Mouse (Mus musculus): ENCODE data around the gene Gm20521. TPM values are rescaled to one million over a fixed set of nuclear protein-coding genes. Genes with fewer than 3 reads are reported as not detected.

The Gm20521 gene
- polyA plus RNA-seq, 1 experiment from 2014 or later: not detected

DNA sequence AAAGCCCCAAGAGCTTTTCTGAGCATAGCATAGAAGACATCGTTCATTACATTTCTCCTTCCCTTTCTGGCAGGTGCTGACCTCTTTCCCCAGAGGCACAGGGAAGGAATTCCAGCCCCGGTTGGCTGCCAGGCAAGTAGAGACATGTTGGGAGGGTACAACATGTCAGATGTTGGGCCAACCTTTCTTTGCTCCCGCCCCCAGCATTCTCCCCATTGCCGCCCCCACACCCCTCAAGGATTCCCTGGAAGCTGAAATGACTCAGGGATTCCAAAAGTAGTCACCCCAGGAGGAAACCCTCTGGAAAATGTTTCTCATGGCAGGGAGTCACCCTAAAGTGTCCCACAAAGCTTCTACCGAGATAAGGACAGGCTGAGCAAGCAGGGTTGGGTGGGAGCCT is 46.6 kb downstream of the Gm20521 start:
- 0 out of 2 replicates have a peak overlapping the region, but pooled peaks have one; percentile 50 for H3K27ac ChIP-seq (replicated peaks)
- H3K4me1 ChIP-seq: peaks cover 61% of the 10 kb centered on the region
- H3K36me3 ChIP-seq: no peaks in the 10 kb centered on the region
- 83% methylated on average over 5 of the region's 5 CpGs for WGBS
- H3K9me3 ChIP-seq (replicated peaks): no peaks in the 10 kb centered on the region
- peaks cover 15% of the 10 kb centered on the region for H3K27me3 ChIP-seq (ENCODE audit: low read depth, poor library complexity, severe bottlenecking)
- no peak overlapping the region for H3K4me3 ChIP-seq
- no peak for DNase-seq (ENCODE audit: low spot score)

DNA sequence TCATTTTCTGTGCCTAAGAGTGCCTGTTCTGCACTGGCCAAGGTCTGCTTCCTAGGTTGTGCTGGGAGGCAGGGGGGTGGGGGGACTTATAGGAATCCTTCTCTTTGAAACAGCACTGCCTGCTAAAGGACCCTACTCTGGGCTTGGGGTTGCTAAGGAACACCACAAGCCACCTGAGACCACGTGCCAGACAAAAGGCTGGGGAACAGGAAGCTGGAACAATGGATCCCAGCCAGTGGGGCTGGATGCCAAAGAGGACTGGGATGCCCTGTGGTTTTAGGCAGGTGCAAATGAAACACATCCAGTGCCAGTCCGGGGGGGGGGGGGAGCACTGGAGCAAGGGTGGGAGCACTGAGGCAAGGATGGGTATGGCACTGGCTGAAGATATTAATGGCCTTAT is 47.2 kb downstream of the Gm20521 start:
- 20% methylated on average over 2 of the region's 2 CpGs for WGBS
- Histone ChIP-seq H3K4me3 (no peak overlapping the region), H3K36me3 (no peaks in the 10 kb centered on the region), H3K27me3 (ENCODE audit: low read depth, poor library complexity, severe bottlenecking) (peaks cover 15% of the 10 kb centered on the region), H3K4me1 (peaks cover 55% of the 10 kb centered on the region), H3K27ac (replicated peaks) (peak overlapping the region; percentile 50), H3K9me3 (replicated peaks) (no peaks in the 10 kb centered on the region)
- no peak for DNase-seq (ENCODE audit: low spot score)

DNA sequence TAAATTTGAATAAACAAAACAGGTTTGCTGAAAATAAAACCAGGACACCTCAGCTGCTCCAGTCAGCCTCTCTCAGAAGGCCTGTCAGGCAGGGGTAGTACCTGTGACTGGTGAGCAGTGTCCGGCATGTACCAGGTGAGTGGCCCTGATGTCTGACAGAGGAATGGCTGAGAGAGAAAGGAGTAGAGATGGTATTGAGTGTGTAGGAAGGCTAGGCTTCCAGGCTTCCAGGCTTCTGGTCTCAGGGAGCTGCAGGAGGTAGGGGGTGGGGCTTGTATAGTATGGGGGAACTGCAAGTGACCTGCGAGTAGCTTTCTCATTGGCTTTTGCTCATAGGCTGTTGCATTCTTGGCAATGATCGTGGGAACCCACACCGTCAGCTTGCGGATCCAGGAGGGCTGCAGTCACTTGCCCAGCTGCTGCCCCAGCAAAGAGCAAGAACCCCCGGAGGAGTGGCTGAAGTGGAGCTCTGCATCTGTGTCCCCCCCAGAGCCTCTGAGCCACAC is 49.5 kb downstream of the Gm20521 start, which contains the start of gene Il25:
Gene Il25 (plus strand): TSS at position 51 of the 506 bp plus-strand sequence.
- no peaks in the 10 kb centered on the region for H3K36me3 ChIP-seq
- H3K4me1 ChIP-seq: peaks cover 44% of the 10 kb centered on the region
- WGBS: 39% methylated on average over 6 of the region's 6 CpGs
- peak within 1 kb of the TSS; percentile 57; the same call in 1 of the 2 replicates for H3K27ac ChIP-seq (replicated peaks)
- DNase-seq (ENCODE audit: low spot score): no peak
- peaks cover 11% of the 10 kb centered on the region for H3K27me3 ChIP-seq (ENCODE audit: low read depth, poor library complexity, severe bottlenecking)
- no peaks in the 10 kb centered on the region for H3K9me3 ChIP-seq (replicated peaks)
- H3K4me3 ChIP-seq: no peak within 1 kb of the TSS

DNA sequence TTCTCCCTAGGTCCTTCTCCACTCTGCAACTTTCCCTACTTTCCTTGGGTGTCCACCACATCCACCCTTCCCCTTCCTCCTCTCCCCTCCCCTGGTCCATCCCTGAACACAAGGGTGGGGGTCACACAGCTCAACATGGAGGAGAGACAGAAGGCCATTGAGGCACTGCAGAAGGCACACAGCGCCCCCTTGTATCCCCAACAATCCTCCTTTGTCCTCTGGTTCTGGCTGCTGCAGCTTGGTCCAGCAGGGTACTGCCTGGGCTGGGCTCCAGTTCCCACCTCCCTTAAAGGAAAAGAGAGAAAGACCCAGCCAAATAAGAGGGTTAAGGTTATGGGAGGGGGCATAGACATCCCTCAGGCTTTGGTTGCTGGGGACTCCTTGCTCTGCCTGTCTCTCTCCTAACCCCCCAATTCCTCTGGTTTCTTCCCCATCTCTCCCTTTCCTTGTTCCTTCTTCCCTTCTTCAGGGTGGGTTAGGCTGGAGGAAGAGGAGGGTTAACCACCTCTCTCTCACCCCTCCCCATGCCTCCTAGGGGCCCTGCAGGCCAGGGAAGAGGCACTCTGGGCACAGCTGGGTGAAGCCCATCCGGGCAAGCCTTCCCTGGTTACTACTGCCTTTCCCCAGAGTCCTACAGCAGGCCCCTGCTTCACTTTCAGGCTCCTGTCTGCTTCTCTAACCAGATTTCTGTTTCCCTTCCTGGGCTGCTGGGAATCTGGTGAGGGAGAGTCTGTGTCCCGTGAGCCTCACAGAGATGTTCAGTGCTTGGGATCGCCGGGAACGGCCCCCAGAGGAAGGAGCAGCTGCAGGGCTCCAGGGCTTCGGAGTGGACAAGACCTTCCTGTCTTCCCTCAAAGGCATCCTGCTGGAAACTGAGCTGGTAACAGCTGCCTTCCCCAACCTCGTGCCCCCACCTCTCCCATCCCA is 52.9 kb downstream of the Gm20521 start, which contains the start of gene Cmtm5:
Gene Cmtm5 (plus strand): TSS at position 358 of the 927 bp plus-strand sequence.
- Histone ChIP-seq H3K4me3 (no peak within 1 kb of the TSS), H3K27me3 (ENCODE audit: low read depth, poor library complexity, severe bottlenecking) (no peaks in the 10 kb centered on the region), H3K9me3 (replicated peaks) (no peaks in the 10 kb centered on the region), H3K4me1 (peaks cover 28% of the 10 kb centered on the region), H3K27ac (replicated peaks) (peak within 1 kb of the TSS; percentile 74), H3K36me3 (no peaks in the 10 kb centered on the region)
- no peak for DNase-seq (ENCODE audit: low spot score)
- WGBS: 50% methylated on average over 8 of the region's 8 CpGs

DNA sequence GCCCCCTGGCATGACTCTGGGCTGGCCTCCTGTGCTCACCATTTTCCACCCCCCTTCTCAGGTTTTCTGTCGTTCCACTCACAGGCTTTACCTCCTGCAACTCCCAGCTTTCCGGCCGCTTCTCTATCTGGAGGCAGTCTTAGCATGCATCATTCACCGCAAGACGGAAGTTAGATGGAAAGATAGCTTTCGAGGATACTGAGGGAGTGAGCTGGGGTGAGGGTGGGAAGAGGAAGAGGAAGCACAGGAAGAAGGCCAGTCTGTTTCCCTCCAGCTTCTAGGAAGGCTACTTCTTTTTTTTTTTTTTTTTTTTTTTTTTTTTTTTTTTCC is 53.6 kb downstream of the Gm20521 start:
- Histone ChIP-seq H3K9me3 (replicated peaks) (no peaks in the 10 kb centered on the region), H3K4me3 (no peak overlapping the region), H3K27me3 (ENCODE audit: low read depth, poor library complexity, severe bottlenecking) (no peaks in the 10 kb centered on the region), H3K4me1 (peaks cover 22% of the 10 kb centered on the region), H3K36me3 (no peaks in the 10 kb centered on the region), H3K27ac (replicated peaks) (peak overlapping the region; percentile 74)
- WGBS: 72% methylated on average over 6 of the region's 6 CpGs
- no peak for DNase-seq (ENCODE audit: low spot score)

DNA sequence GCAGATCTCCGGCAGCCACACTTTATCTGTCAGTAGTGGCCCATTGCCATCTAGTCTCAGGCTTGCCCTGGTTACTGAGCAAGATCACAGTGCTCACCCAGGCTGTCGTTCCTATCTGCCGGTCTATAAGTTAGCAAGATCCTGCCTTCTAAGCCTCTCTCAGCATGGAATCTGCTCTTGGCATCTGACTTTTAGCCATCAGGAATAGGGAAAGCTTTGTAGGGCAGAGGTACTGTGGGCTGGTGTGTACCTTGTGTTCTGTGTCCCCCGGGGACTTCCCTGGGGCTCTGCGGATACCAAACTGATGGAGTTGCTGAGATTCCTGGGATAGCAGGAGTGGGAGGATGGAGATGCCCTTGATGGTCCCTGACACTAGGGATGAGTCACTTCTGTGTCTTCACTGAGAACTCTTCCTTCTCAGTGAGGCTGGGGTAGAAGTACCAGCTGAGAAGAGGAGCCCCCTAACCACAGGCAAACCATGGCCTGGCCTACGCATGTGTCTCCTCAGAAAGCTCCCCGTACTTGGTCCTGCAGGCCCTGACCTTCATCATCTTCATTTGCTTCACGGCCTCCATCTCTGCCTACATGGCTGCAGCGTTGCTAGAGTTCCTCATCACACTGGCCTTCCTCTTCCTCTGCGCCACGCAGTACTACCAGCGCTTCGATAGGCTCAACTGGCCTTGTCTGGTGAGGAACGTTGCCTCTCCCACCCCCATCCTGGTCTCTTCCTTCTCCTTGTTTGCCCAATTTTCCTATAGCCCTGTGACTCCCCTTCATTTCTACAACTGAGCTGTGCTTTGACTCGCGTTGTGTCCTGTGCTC is 54.3 kb downstream of the Gm20521 start:
- H3K4me3 ChIP-seq: no peak overlapping the region
- no peaks in the 10 kb centered on the region for H3K27me3 ChIP-seq (ENCODE audit: low read depth, poor library complexity, severe bottlenecking)
- H3K36me3 ChIP-seq: no peaks in the 10 kb centered on the region
- no peaks in the 10 kb centered on the region for H3K9me3 ChIP-seq (replicated peaks)
- H3K27ac ChIP-seq (replicated peaks): no peak overlapping the region
- no peak for DNase-seq (ENCODE audit: low spot score)
- H3K4me1 ChIP-seq: peaks cover 18% of the 10 kb centered on the region
- 91% methylated on average over 16 of the region's 16 CpGs for WGBS

DNA sequence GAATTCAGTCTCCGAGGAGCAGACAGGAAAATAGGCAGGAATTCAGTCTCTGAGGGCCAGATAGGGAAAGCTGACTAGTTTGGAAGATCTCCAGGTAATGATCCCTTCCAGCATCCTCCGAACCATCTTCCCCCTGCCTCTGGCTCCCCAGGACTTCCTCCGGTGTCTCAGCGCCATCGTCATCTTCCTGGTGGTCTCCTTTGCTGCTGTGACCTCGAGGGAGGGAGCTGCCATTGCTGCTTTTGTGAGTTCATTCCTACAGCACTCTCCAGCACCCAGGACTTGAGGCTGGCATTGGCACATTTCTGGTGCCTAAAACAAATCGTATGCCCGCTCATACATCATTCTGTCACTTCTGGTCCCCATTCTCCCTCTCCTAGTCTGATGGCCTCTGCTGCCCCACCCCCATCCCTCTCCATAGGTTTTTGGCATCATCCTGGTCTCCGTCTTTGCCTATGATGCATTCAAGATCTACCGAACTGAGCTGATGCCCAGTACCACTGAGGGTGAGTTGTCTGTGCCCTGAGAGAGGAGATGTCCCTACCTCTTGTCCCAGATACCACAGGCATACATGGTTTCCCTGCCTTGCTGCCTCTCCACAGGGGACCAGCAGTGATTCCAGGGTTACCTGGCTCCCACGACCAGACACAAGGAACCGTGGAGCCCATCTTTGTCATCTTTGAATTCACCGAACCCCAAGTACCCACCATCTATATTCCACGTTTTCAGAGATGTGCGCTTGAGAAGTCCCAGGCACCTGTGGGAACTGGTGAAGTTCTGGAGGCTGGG is 55.4 kb downstream of the Gm20521 start:
- H3K4me1 ChIP-seq: peaks cover 11% of the 10 kb centered on the region
- H3K27ac ChIP-seq (replicated peaks): no peak overlapping the region
- H3K4me3 ChIP-seq: no peak overlapping the region
- no peaks in the 10 kb centered on the region for H3K36me3 ChIP-seq
- no peak for DNase-seq (ENCODE audit: low spot score)
- 82% methylated on average over 15 of the region's 15 CpGs for WGBS
- no peaks in the 10 kb centered on the region for H3K9me3 ChIP-seq (replicated peaks)
- no peaks in the 10 kb centered on the region for H3K27me3 ChIP-seq (ENCODE audit: low read depth, poor library complexity, severe bottlenecking)

DNA sequence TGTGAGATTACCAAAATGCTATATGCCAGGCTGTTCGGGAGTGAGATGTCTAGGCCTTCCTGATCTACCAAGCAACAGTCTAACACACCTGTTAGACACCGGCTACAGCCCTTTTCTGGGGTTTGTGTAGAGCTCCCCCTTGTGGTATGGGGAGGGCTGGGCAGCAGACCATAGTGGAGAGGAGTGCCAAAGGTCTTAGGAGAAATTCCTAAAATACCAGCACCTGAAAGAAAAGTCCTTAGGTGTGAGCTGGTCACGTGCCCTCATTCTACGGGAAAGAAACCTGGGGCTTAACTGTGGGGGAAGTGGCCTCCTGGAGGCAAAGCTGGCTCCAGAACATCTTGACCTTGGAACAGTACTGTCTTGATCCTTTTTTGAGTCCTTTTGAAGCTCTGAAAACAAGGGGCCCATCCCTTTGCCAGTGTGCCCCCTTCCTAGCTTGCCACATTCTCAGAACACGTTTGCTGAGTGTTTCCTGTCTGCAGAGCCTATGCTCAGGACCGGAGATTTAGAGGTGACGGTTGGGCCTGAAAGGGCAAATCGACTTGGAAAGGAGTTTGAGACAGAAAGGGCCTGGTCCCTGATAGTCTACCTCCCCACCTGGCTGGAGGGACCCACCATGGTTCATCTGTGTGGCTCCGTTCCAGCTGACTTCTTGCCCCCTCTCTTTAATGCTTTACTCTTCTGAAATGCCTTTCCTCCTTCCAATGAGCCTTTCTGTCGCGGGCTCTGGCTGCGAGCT is 56.4 kb downstream of the Gm20521 start:
- H3K4me1 ChIP-seq: peaks cover 11% of the 10 kb centered on the region
- no peaks in the 10 kb centered on the region for H3K9me3 ChIP-seq (replicated peaks)
- 0 out of 2 replicates have a peak overlapping the region, but pooled peaks have one; percentile 38 for H3K27ac ChIP-seq (replicated peaks)
- WGBS: 56% methylated on average over 12 of the region's 12 CpGs
- H3K36me3 ChIP-seq: no peaks in the 10 kb centered on the region
- H3K4me3 ChIP-seq: no peak overlapping the region
- DNase-seq (ENCODE audit: low spot score): peak; percentile 57
- H3K27me3 ChIP-seq (ENCODE audit: low read depth, poor library complexity, severe bottlenecking): no peaks in the 10 kb centered on the region

DNA sequence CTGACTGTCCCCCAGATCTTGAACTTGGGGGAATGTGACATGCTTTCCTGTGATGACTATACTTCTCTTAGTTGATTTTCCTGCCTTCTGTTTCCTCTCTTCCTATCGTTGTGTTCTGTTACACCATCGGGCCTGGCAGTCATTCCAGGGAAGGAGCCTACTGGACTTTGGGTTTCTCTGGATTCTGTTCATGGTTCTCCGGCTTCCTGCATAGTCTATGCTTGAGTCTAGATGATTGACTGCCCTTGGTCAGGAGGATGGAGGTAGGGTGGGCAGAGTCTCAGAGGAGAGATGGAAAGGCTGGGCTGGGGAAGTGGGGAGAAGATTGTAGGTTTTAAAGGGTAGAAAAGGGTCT is 56.9 kb downstream of the Gm20521 start:
- DNase-seq (ENCODE audit: low spot score): no peak
- H3K4me1 ChIP-seq: peaks cover 11% of the 10 kb centered on the region
- H3K4me3 ChIP-seq: no peak overlapping the region
- H3K36me3 ChIP-seq: no peaks in the 10 kb centered on the region
- WGBS: 85% methylated on average over 3 of the region's 3 CpGs
- no peaks in the 10 kb centered on the region for H3K9me3 ChIP-seq (replicated peaks)
- H3K27me3 ChIP-seq (ENCODE audit: low read depth, poor library complexity, severe bottlenecking): no peaks in the 10 kb centered on the region
- H3K27ac ChIP-seq (replicated peaks): no peak overlapping the region

DNA sequence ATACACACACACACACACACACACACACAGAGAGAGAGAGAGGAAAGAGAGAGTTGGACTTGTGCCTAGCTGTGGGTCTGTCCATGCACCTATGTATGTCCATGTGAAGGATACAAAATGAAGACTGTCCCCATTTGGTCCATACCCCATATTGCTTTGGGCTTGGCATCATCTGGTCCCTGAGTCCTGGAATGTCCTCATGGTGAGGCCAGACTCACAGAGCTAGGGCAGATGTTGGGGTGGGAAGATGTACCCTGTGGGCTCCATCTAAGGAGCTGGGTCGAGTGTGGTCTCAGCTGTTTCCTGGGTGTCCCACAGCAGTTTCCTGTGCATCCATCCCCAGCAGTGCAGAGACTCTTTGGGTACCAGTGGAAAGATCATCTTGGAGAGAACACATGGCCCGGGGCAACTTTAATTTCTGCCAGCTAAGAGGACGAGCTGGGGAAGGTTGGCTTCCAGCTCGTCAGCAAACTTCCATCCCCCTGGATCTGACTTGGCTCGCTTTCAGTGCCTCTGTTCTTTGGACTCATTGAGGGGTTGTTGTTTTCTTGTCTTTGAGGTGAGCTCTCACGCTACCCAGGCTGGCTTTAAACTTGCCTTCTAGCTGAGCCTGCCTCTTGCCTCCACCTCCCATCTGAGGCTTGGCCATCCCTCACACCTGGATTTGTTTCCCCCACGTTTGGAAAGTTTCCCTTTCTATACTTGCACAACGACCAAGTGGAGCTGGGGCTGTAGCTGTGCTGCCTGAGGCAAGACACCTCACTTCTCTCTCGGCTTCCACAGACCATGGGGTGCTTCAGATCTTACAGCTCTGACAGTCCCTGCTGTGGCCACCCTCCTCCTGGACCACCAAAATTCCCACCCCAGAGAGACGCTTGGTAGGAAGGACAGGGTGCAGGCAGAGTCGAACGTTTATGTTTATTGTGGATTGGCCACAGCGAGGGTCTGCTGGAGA is 58.1 kb downstream of the Gm20521 start:
- H3K27ac ChIP-seq (replicated peaks): no peak overlapping the region
- no peak for DNase-seq (ENCODE audit: low spot score)
- no peaks in the 10 kb centered on the region for H3K36me3 ChIP-seq
- WGBS: 68% methylated on average over 13 of the region's 13 CpGs
- peaks cover 5% of the 10 kb centered on the region for H3K4me1 ChIP-seq
- no peak overlapping the region for H3K4me3 ChIP-seq
- H3K9me3 ChIP-seq (replicated peaks): no peaks in the 10 kb centered on the region
- H3K27me3 ChIP-seq (ENCODE audit: low read depth, poor library complexity, severe bottlenecking): no peaks in the 10 kb centered on the region

DNA sequence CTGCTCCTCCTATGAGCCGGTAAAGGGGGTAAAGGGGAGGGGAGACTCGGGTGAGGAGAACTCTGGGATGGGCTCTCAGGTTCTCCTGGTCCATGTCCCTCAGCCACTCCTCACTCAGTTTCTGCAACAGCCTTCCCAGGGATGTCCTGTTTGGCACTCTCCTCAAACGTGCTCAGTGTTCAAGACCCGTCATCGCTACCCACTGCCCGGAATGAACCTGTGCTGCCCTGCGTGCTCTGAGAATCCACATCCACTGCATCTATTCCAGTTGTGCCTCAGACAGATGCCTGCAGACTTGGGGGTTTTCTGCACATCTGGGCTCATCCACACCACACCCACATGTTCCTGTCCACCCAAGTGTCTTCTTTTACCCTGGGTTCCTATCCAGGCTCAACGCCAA is 59.2 kb downstream of the Gm20521 start:
- H3K27me3 ChIP-seq (ENCODE audit: low read depth, poor library complexity, severe bottlenecking): no peaks in the 10 kb centered on the region
- no peak overlapping the region for H3K27ac ChIP-seq (replicated peaks)
- WGBS: 91% methylated on average over 8 of the region's 8 CpGs
- no peaks in the 10 kb centered on the region for H3K9me3 ChIP-seq (replicated peaks)
- no peak for DNase-seq (ENCODE audit: low spot score)
- H3K4me3 ChIP-seq: no peak overlapping the region
- H3K36me3 ChIP-seq: no peaks in the 10 kb centered on the region
- no peaks in the 10 kb centered on the region for H3K4me1 ChIP-seq

Data from midbrain, embryonic 10.5 days (tissue).